Mouse (Mus musculus) forebrain, embryonic 16.5 days (tissue): ENCODE results near the gene Prrt2. TPM values are rescaled to one million over a fixed set of nuclear protein-coding genes. Genes with fewer than 3 reads are reported as not detected.
A peak's percentile ranks its signal among the peaks of the same experiment; 100 is the strongest.

Source experiments
- ATAC-seq: fragments of 200-750 bp; cut with Nextera tagmentation; 2 replicates; pipeline ENCODE4 v1.8.0; 2017; ENCODE audit warnings: mild to moderate bottlenecking, moderate library complexity
- H3K27ac ChIP-seq: fragments of 300-500 bp; sonication (generic); 2 replicates; pipeline ENCODE4 v1.5.1; 2014; ENCODE audit warnings: low read length, control low read depth
- H3K27me3 ChIP-seq: fragments of 300-500 bp; sonication (generic); replicated peaks from 2 replicates; pipeline ENCODE4 v1.6.1; 2014; ENCODE audit warnings: low read length; ENCODE audit not compliant: control insufficient read depth, insufficient read depth
- H3K36me3 ChIP-seq: fragments of 300-500 bp; sonication (generic); 2 replicates; pipeline ENCODE4 v1.6.1; 2014; ENCODE audit not compliant: control insufficient read depth, insufficient read depth
- H3K4me1 ChIP-seq: fragments of 300-500 bp; sonication (generic); replicated peaks from 2 replicates; pipeline ENCODE4 v1.6.1; 2014; ENCODE audit warnings: low read length; ENCODE audit not compliant: control insufficient read depth, insufficient read depth
- H3K4me2 ChIP-seq: fragments of 300-500 bp; sonication (generic); 2 replicates; pipeline ENCODE4 v1.6.1; 2014; ENCODE audit warnings: mild to moderate bottlenecking, low read length, control low read depth
- H3K4me3 ChIP-seq: fragments of 300-500 bp; sonication (generic); replicated peaks from 2 replicates; pipeline ENCODE4 v1.5.1; 2014; ENCODE audit warnings: mild to moderate bottlenecking, low read length, control low read depth
- H3K9ac ChIP-seq: fragments of 300-500 bp; sonication (generic); replicated peaks from 2 replicates; pipeline ENCODE4 v1.6.1; 2014; ENCODE audit warnings: low read depth, low read length, control low read depth
- H3K9me3 ChIP-seq: fragments of 300-500 bp; sonication (generic); 2 replicates; pipeline ENCODE4 v1.6.1; 2016; ENCODE audit warnings: low read length; ENCODE audit not compliant: control insufficient read depth
- WGBS: fragments of 180-500 bp; shearing (Covaris S2); extraction: QIAGEN DNeasy Blood & Tissue Kit; methylation state at CpG from one replicate; pipeline ENCODE4 v1.1.7; 2014; 5-methylcytosine and 5-hydroxymethylcytosine counted together
- polyA plus RNA-seq: library from polyadenylated mRNA; unstranded; fragments of >200 nt; fragmentation: Nextera tagmentation; extraction: Ambion mirVana; gene quantifications from 2 replicates; pipeline ENCODE4 v1.2.1, GENCODE M21; 2015

Prrt2 gene
- 21.1 and 29.9 TPM in 2 replicates for polyA plus RNA-seq

GRCm38 (mm10) chr7:127020901-127021562 is at the start of gene Prrt2, which contains the start of gene Gm42742:
TSS of gene Prrt2 (minus strand) at chr7:127021211.
TSS of gene Gm42742 (minus strand) at chr7:127021097.
- Histone ChIP-seq H3K4me2 (peak within 1 kb of the TSS; percentile 71), H3K9ac (peak within 1 kb of the TSS; percentile 71), H3K27ac (peak within 1 kb of the TSS; percentile 70), H3K36me3 (peaks cover 7% of the 10 kb centered on the region), H3K9me3 (no peaks in the 10 kb centered on the region), H3K4me3 (peak within 1 kb of the TSS; percentile 51), H3K4me1 (peaks cover 76% of the 10 kb centered on the region), H3K27me3 (no peaks in the 10 kb centered on the region)
- peak; percentile 21 for ATAC-seq
- whole genome bisulfite sequencing = 1% methylated on average over 37 of the region's 37 CpGs

- Histone ChIP-seq H3K27ac (no peak overlapping the region), H3K4me1 (no peaks in the 10 kb centered on the region), H3K27me3 (no peaks in the 10 kb centered on the region), H3K4me3 (no peak overlapping the region), H3K9ac (no peak overlapping the region), H3K4me2 (no peak overlapping the region), H3K9me3 (no peaks in the 10 kb centered on the region; the same call in 1 of the 2 replicates), H3K36me3 (no peaks in the 10 kb centered on the region)
- 85% methylated on average over 4 of the region's 4 CpGs for WGBS
- no peak for ATAC-seq
Observed at GRCm38 (mm10) chr7:127066317-127066716, 45.3 kb upstream of the Prrt2 start.

GRCm38 (mm10) chr7:127065538-127065937 is 44.5 kb upstream of the Prrt2 start:
- no peaks in the 10 kb centered on the region; the same call in 1 of the 2 replicates for H3K9me3 ChIP-seq
- no peak overlapping the region for H3K9ac ChIP-seq
- H3K4me2 ChIP-seq = no peak overlapping the region
- 90% methylated on average over 6 of the region's 6 CpGs for WGBS
- no peaks in the 10 kb centered on the region for H3K4me1 ChIP-seq
- no peak overlapping the region for H3K4me3 ChIP-seq
- H3K27ac ChIP-seq = no peak overlapping the region
- H3K27me3 ChIP-seq = no peaks in the 10 kb centered on the region
- no peaks in the 10 kb centered on the region for H3K36me3 ChIP-seq
- ATAC-seq = no peak

GRCm38 (mm10) chr7:127055026-127055585 is 34.1 kb upstream of the Prrt2 start:
- Histone ChIP-seq H3K4me2 (no peak overlapping the region), H3K9ac (no peak overlapping the region), H3K36me3 (no peaks in the 10 kb centered on the region), H3K4me3 (no peak overlapping the region), H3K9me3 (no peaks in the 10 kb centered on the region), H3K4me1 (no peaks in the 10 kb centered on the region), H3K27me3 (no peaks in the 10 kb centered on the region), H3K27ac (no peak overlapping the region)
- no peak for ATAC-seq
- WGBS = 76% methylated on average over 5 of the region's 5 CpGs

GRCm38 (mm10) chr7:127041851-127042672 is 21.1 kb upstream of the Prrt2 start, which contains the start of gene Kif22:
TSS of gene Kif22 (minus strand) at chr7:127042471.
- H3K9ac ChIP-seq = peak within 1 kb of the TSS; percentile 82
- 0% methylated on average over 53 of the region's 53 CpGs for WGBS
- peak within 1 kb of the TSS; percentile 93 for H3K4me2 ChIP-seq
- no peaks in the 10 kb centered on the region for H3K36me3 ChIP-seq
- no peaks in the 10 kb centered on the region for H3K9me3 ChIP-seq
- peak within 1 kb of the TSS; percentile 56 for H3K27ac ChIP-seq
- H3K4me1 ChIP-seq = peaks cover 19% of the 10 kb centered on the region
- no peaks in the 10 kb centered on the region for H3K27me3 ChIP-seq
- H3K4me3 ChIP-seq = peak within 1 kb of the TSS; percentile 90
- ATAC-seq = peak; percentile 91

GRCm38 (mm10) chr7:127031244-127031643 is 10.2 kb upstream of the Prrt2 start:
- Histone ChIP-seq H3K27me3 (no peaks in the 10 kb centered on the region), H3K27ac (no peak overlapping the region), H3K36me3 (no peaks in the 10 kb centered on the region; the same call in 1 of the 2 replicates), H3K4me2 (no peak overlapping the region), H3K4me1 (peaks cover 7% of the 10 kb centered on the region), H3K9me3 (no peaks in the 10 kb centered on the region), H3K9ac (no peak overlapping the region), H3K4me3 (no peak overlapping the region)
- WGBS = 79% methylated on average over 1 of the region's 1 CpGs
- ATAC-seq = no peak

- H3K27me3 ChIP-seq = no peaks in the 10 kb centered on the region
- H3K36me3 ChIP-seq = no peaks in the 10 kb centered on the region; the same call in 1 of the 2 replicates
- peaks cover 7% of the 10 kb centered on the region for H3K4me1 ChIP-seq
- H3K9me3 ChIP-seq = no peaks in the 10 kb centered on the region
- H3K4me2 ChIP-seq = no peak overlapping the region
- H3K27ac ChIP-seq = no peak overlapping the region
- 100% methylated on average over 1 of the region's 1 CpGs for WGBS
- no peak for ATAC-seq
- no peak overlapping the region for H3K9ac ChIP-seq
- no peak overlapping the region for H3K4me3 ChIP-seq
Observed at GRCm38 (mm10) chr7:127030172-127030571, 9.2 kb upstream of the Prrt2 start.

- H3K4me1 ChIP-seq = peaks cover 29% of the 10 kb centered on the region
- H3K36me3 ChIP-seq = peaks cover 3% of the 10 kb centered on the region; the same call in 1 of the 2 replicates
- H3K9ac ChIP-seq = peak overlapping the region; percentile 92
- no peaks in the 10 kb centered on the region for H3K27me3 ChIP-seq
- H3K27ac ChIP-seq = peak overlapping the region; percentile 99
- 63% methylated on average over 8 of the region's 8 CpGs for WGBS
- peak; percentile 1; the same call in 1 of the 2 replicates for ATAC-seq
- no peaks in the 10 kb centered on the region for H3K9me3 ChIP-seq
- peak overlapping the region; percentile 71 for H3K4me2 ChIP-seq
- H3K4me3 ChIP-seq = peak overlapping the region; percentile 60
Observed at GRCm38 (mm10) chr7:127027885-127028284, 6.9 kb upstream of the Prrt2 start.
